Mouse (Mus musculus) kidney, adult 2 months (tissue): ENCODE data around the gene Tmprss12. TPM values are rescaled to one million over a fixed set of nuclear protein-coding genes. Genes with fewer than 3 reads are reported as not detected.
"Not testable (repeated sequence)": the region's sequence is repeated elsewhere in the genome, so short reads cannot be mapped to it uniquely, and the experiment has no call there.

ENCODE experiments used
- DNase-seq: peaks from one replicate; pipeline ENCODE4 v3.0.0; 2021
- H3K27ac ChIP-seq: fragments of 200-500 bp; 2 replicates; pipeline ENCODE4 v1.5.1; 2012; ENCODE audit warnings: low read depth, low read length, control low read depth, inconsistent platforms; ENCODE audit not compliant: insufficient read depth
- H3K27me3 ChIP-seq: fragments of 200-500 bp; replicated peaks from 2 replicates; pipeline ENCODE4 v1.6.1; 2012; ENCODE audit warnings: mild to moderate bottlenecking, moderate library complexity, low read length, inconsistent platforms; ENCODE audit not compliant: control insufficient read depth, insufficient read depth
- H3K36me3 ChIP-seq: fragments of 200-500 bp; 2 replicates; pipeline ENCODE4 v1.6.1; 2012; ENCODE audit warnings: mild to moderate bottlenecking, moderate library complexity, low read length, inconsistent platforms; ENCODE audit not compliant: control insufficient read depth, insufficient read depth
- H3K4me1 ChIP-seq: fragments of 200-500 bp; 2 replicates; pipeline ENCODE4 v1.6.1; 2011; ENCODE audit warnings: low read length; ENCODE audit not compliant: control insufficient read depth, insufficient read depth
- H3K4me3 ChIP-seq: fragments of 200-500 bp; 2 replicates; pipeline ENCODE4 v1.5.1; 2011; ENCODE audit warnings: mild to moderate bottlenecking, low read depth, low read length, control low read depth; ENCODE audit not compliant: insufficient read depth
- CTCF ChIP-seq: fragments of 200-500 bp; conservative IDR thresholded peaks from 2 replicates; pipeline ENCODE4 v1.5.1; 2011; ENCODE audit warnings: low read depth, mild to moderate bottlenecking, control low read depth, low read length, moderate library complexity, mixed read lengths; ENCODE audit not compliant: insufficient read depth, insufficient read length
- POLR2A ChIP-seq: fragments of 200-500 bp; IDR thresholded peaks from one replicate; pipeline ENCODE4 v1.6.1; 2011; ENCODE audit warnings: low read depth, low read length, control low read depth
- WGBS: fragments of 180-500 bp; shearing (Covaris S2); methylation state at CpG from one replicate; pipeline ENCODE4 v1.1.7; 2018; 5-methylcytosine and 5-hydroxymethylcytosine counted together
- polyA plus RNA-seq: library from polyadenylated mRNA; depleted of rRNA; stranded (reverse); fragments of >200 nt; gene quantifications from 2 replicates; pipeline ENCODE4 v1.2.3, GENCODE M21; 2012

Tmprss12 gene
- polyA plus RNA-seq, 1 experiment: 0.14 TPM

GRCm38 (mm10) chr15:100303428-100304018 is 22.9 kb downstream of the Tmprss12 start:
- no peak for DNase-seq
- Histone ChIP-seq H3K27me3 (no peaks in the 10 kb centered on the region), H3K36me3 (no peaks in the 10 kb centered on the region), H3K4me3 (no peak overlapping the region), H3K4me1 (peaks cover 4% of the 10 kb centered on the region; the same call in 1 of the 2 replicates), H3K27ac (peak overlapping the region; percentile 99)
- 30% methylated on average over 8 of the region's 8 CpGs for WGBS
- no peak for TF ChIP-seq POLR2A
- no peak for TF ChIP-seq CTCF

GRCm38 (mm10) chr15:100304019-100304991 is 23.7 kb downstream of the Tmprss12 start, which contains the start of gene Mettl7a1:
TSS of gene Mettl7a1 (plus strand) at chr15:100304140.
- Histone ChIP-seq H3K36me3 (no peaks in the 10 kb centered on the region), H3K27me3 (no peaks in the 10 kb centered on the region), H3K27ac (peak within 1 kb of the TSS; percentile 99), H3K4me3 (peak within 1 kb of the TSS; percentile 81), H3K4me1 (peaks cover 6% of the 10 kb centered on the region; the same call in 1 of the 2 replicates)
- TF ChIP-seq POLR2A (peak; percentile 91), CTCF (no peak)
- DNase-seq: peak; percentile 92
- WGBS: 2% methylated on average over 25 of the region's 30 CpGs

GRCm38 (mm10) chr15:100306201-100306600 is 25.6 kb downstream of the Tmprss12 start:
- no peaks in the 10 kb centered on the region for H3K36me3 ChIP-seq
- no peak for DNase-seq
- WGBS: 63% methylated on average over 2 of the region's 2 CpGs
- H3K27me3 ChIP-seq: no peaks in the 10 kb centered on the region
- TF ChIP-seq CTCF (no peak), POLR2A (no peak)
- H3K27ac ChIP-seq: no peak overlapping the region
- H3K4me1 ChIP-seq: peaks cover 6% of the 10 kb centered on the region; the same call in 1 of the 2 replicates
- peak overlapping the region; percentile 63; the same call in 1 of the 2 replicates for H3K4me3 ChIP-seq

- H3K27ac ChIP-seq, H3K4me1 ChIP-seq, H3K36me3 ChIP-seq, H3K27me3 ChIP-seq: not testable (repeated sequence)
- WGBS: 22% methylated on average over 11 of the region's 11 CpGs
- H3K4me3 ChIP-seq: peak overlapping the region; percentile 31; the same call in 1 of the 2 replicates
- TF ChIP-seq CTCF: peak; percentile 38; the same call in 1 of the 2 replicates
- peak; percentile 61 for DNase-seq
Observed at GRCm38 (mm10) chr15:100307438-100308096, 26.9 kb downstream of the Tmprss12 start.

GRCm38 (mm10) chr15:100312346-100312745 is 31.7 kb downstream of the Tmprss12 start:
- Histone ChIP-seq H3K27me3 (no peaks in the 10 kb centered on the region), H3K36me3 (peaks cover 1% of the 10 kb centered on the region; the same call in 1 of the 2 replicates), H3K4me3 (no peak overlapping the region), H3K27ac (no peak overlapping the region), H3K4me1 (peaks cover 9% of the 10 kb centered on the region)
- DNase-seq: peak; percentile 11
- WGBS: 69% methylated on average over 2 of the region's 2 CpGs
- no peak for TF ChIP-seq POLR2A
- no peak for TF ChIP-seq CTCF

GRCm38 (mm10) chr15:100314448-100315145 is 34.0 kb downstream of the Tmprss12 start:
- TF ChIP-seq POLR2A: no peak
- TF ChIP-seq CTCF: no peak
- DNase-seq: no peak
- peaks cover 11% of the 10 kb centered on the region for H3K4me1 ChIP-seq
- no peaks in the 10 kb centered on the region for H3K27me3 ChIP-seq
- H3K36me3 ChIP-seq: peaks cover 1% of the 10 kb centered on the region; the same call in 1 of the 2 replicates
- WGBS: 98% methylated on average over 5 of the region's 5 CpGs
- no peak overlapping the region for H3K4me3 ChIP-seq
- H3K27ac ChIP-seq: no peak overlapping the region

- H3K27me3 ChIP-seq, H3K4me1 ChIP-seq, H3K36me3 ChIP-seq, H3K4me3 ChIP-seq: not testable (repeated sequence)
- 0 out of 2 replicates have a peak overlapping the region, but pooled peaks have one; percentile 29 for H3K27ac ChIP-seq
- 42% methylated on average over 4 of the region's 4 CpGs for WGBS
- DNase-seq: peak; percentile 61
Observed at GRCm38 (mm10) chr15:100318014-100318671, 37.5 kb downstream of the Tmprss12 start.
